Mouse (Mus musculus) erythroblast, embryonic 14.5 days (primary cell): ENCODE measurements at regions not wholly inside any gene's neighbourhood (a gene's known extent, or its start where the extent isn't known, plus 50 kb on each side); places are given as distances from the start of the nearest gene placed in this dataset.
A peak's percentile ranks its signal among the peaks of the same experiment; 100 is the strongest.

ENCODE experiments used
- H3K27me3 ChIP-seq: 2 replicates; pipeline ENCODE4 v1.6.1; 2012; ENCODE audit warnings: inconsistent platforms; ENCODE audit not compliant: control insufficient read depth
- H3K36me3 ChIP-seq: 2 replicates; pipeline ENCODE4 v1.6.1; 2012; ENCODE audit warnings: mild to moderate bottlenecking, inconsistent platforms; ENCODE audit not compliant: control insufficient read depth
- H3K4me1 ChIP-seq: 2 replicates; pipeline ENCODE4 v1.6.1; 2012; ENCODE audit warnings: inconsistent platforms; ENCODE audit not compliant: control insufficient read depth
- H3K4me3 ChIP-seq: replicated peaks from 2 replicates; pipeline ENCODE3; 2012; ENCODE audit warnings: moderate library complexity, mild to moderate bottlenecking, inconsistent platforms
- H3K9me3 ChIP-seq: 2 replicates; pipeline ENCODE4 v1.6.1; 2012; ENCODE audit warnings: low read length, inconsistent platforms, mixed read lengths; ENCODE audit not compliant: control insufficient read depth
- GATA1 ChIP-seq: IDR thresholded peaks from 2 replicates; pipeline ENCODE4 v1.6.1; 2012; ENCODE audit warnings: low read length, inconsistent platforms, mixed read lengths
- TAL1 ChIP-seq: IDR thresholded peaks from 3 replicates; pipeline ENCODE4 v1.6.1; 2012; ENCODE audit warnings: low read length, inconsistent platforms, mixed read lengths

DNA sequence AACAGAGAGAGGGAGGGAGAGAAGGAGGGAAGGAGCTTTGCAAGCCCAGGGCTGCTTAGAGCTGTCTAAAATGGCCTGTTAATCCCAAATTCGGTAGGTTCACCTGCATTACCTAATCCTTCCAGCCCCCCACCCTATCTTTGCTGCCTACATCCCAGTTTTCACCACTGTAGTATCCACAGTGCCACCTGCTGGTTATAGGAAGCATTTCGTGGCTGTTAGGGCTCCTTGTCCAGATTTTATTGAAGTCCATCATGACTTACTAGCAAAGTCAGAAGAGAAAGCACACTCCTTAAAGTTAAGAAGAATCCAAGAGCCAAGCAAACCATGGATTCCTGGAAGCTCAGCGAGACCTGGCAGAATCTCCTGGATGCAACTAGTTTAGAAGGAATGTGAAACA, 174.5 kb upstream of the Bmp4 start:
- no peaks in the 10 kb centered on the region for H3K9me3 ChIP-seq
- H3K4me1 ChIP-seq: peaks cover 16% of the 10 kb centered on the region
- no peaks in the 10 kb centered on the region for H3K36me3 ChIP-seq
- no peak overlapping the region for H3K4me3 ChIP-seq
- peaks cover 8% of the 10 kb centered on the region for H3K27me3 ChIP-seq
- no peak for TF ChIP-seq TAL1
- TF ChIP-seq GATA1: no peak

DNA sequence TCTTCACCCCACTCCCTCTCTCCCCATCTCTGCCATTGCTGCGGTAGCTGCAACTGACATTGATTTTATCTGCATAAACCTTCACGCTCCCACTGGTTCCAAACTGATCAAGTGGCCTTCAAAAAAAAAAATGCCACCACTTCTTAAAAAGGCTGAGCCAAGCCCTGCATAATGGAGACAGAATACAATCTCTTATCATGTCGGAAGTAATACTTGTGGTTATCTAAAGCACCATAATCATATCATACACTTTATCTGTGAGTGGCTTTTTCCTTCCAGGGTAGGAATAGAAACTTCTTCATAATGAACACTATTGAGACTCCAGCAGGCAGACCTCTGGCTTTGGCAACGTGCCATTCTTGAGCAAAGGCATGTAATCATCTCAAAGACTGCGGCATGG, 171.5 kb upstream of the Bmp4 start:
- no peaks in the 10 kb centered on the region for H3K36me3 ChIP-seq
- H3K4me3 ChIP-seq: no peak overlapping the region
- TF ChIP-seq GATA1: no peak
- H3K9me3 ChIP-seq: no peaks in the 10 kb centered on the region
- H3K27me3 ChIP-seq: peaks cover 2% of the 10 kb centered on the region
- H3K4me1 ChIP-seq: peaks cover 16% of the 10 kb centered on the region

DNA sequence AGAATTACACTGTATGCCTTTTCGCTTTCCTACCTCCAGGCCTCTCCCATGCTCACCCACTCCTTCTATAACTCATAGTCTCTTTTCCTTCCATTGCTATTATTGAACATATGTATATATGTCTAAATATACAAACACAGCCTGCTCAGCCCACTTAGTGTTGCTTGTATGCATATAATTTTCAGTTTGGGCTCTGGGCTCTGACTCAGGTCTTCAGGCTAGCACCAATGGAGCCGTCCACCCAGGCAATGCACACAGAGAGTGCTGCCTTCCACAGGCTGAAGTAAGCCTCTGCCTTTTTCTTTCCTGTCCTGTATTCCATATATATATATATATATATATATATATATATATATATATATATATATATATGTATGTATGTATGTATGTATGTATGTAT, 162.8 kb upstream of the Bmp4 start:
- TF ChIP-seq GATA1 (no peak), TAL1 (no peak)
- no peak overlapping the region for H3K4me3 ChIP-seq
- H3K4me1 ChIP-seq: no peaks in the 10 kb centered on the region
- no peaks in the 10 kb centered on the region for H3K36me3 ChIP-seq
- H3K27me3 ChIP-seq: peaks cover 6% of the 10 kb centered on the region
- no peaks in the 10 kb centered on the region for H3K9me3 ChIP-seq

DNA sequence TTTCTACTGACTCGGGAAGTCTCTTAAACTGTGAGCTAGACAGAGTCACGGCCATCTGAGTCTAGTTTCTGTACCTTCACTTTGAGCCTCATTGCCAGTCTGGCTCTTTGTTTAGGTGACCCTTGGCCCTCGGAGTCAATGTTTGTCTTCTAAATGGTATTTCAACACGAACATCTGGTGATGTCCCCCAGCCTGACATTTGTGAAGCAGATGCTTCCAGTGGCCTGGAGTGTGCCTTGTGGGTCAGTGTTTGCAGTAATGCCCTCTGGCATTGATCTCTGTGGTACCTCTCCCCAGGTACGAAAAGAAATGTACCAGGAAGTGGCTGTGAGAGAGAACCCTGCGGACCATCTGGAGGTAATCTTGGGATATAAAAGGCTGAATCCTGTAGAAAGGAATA, 155.7 kb upstream of the Bmp4 start:
- Histone ChIP-seq H3K36me3 (peaks cover 3% of the 10 kb centered on the region), H3K27me3 (no peaks in the 10 kb centered on the region), H3K4me3 (no peak overlapping the region), H3K4me1 (peaks cover 6% of the 10 kb centered on the region), H3K9me3 (peaks cover 8% of the 10 kb centered on the region)
- TF ChIP-seq TAL1 (no peak), GATA1 (no peak)

DNA sequence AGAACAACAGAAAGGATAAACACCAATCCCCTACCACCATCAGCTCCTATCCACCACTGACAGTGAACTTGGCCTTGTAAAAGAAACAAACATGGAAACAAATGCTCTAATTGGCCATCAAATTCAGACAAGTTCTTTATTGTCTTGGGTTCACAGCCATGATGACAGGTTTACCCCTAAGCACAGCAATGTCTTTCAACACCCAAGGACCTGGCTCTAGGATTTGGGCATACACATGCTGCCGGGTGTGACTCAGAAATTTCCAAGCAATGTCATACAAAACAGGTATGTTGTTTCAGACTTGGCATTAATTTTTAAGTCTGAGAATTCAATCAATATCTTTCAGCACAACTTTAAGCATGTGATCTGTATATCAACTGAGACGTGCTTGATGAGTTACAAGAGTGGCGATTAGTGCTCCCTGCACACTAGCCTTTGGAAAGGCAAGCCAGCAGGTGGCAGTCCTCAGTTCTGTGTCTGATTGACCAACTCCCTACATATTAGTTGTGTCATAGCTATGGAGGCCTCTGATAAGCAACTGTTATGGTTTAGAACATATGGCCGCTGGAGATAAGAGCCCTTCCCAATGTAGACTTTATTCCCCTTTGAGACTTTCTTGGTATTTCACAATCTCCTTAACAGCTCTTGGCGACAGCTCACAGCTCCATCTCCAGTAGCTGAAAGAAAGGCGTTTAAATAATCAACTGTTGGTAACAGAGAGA, 149.2 kb upstream of the Bmp4 start:
- Histone ChIP-seq H3K36me3 (peaks cover 15% of the 10 kb centered on the region), H3K9me3 (peaks cover 17% of the 10 kb centered on the region), H3K4me3 (no peak overlapping the region), H3K4me1 (peaks cover 57% of the 10 kb centered on the region), H3K27me3 (no peaks in the 10 kb centered on the region)
- peak; percentile 84 for TF ChIP-seq TAL1
- TF ChIP-seq GATA1: peak; percentile 97

DNA sequence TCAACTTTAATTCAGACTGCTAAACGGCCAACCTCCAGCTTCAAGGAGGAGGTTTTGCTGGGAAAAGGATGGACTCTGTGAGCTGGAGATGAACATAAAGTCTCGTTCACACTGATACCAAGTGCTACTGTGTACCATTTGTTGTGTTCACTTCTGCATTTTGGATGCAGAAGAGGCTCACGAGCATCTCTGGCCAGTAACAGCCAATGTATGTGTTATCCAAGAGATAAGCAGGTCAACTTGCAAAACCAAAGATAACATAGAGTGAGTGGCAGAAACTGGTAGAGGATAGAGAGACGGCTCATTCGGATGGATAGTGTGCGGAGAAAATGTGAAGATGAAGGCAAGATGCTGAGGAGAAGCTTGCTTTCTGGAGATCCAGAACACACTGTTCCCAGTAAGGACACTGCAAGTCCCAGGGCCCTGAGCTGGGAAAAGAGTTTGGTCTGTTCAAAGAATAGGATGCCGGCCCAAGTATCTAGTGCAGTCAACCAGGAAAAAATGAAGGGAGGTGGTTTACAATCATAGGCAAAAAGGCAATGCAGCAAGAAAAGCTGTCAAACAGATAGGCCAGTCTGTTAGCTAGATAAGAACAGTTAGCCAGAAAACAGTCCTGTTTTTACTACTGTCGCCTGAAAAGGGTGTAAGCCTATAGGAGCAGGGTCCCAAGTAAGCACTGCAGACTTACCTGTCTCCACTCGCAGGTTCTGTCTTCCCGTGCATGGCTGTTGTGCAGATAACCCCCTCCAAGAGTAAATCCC, 145.7 kb upstream of the Bmp4 start:
- TF ChIP-seq GATA1: no peak
- no peak for TF ChIP-seq TAL1
- Histone ChIP-seq H3K27me3 (no peaks in the 10 kb centered on the region), H3K36me3 (peaks cover 12% of the 10 kb centered on the region), H3K9me3 (peaks cover 14% of the 10 kb centered on the region), H3K4me1 (peaks cover 59% of the 10 kb centered on the region), H3K4me3 (no peak overlapping the region)

DNA sequence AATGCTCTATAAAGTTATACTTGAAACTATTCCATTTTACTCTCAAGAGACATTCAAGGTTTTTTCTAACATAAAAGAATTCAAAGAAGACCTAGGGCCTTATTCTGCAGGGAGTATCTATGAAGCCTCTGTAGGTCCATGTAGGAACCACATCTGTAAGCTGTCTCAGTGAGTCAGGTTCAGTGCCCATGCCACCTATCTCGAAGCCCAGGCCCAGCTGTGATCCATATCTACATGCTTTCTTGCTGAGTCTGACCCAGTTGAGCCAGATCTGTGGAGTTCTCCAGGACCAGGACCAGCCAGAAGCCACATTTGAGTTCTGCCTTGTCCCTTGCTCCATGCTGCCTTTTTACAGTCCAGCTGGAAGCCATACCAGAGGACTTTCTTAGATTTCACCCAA, 142.2 kb upstream of the Bmp4 start:
- TF ChIP-seq GATA1 (no peak), TAL1 (no peak)
- Histone ChIP-seq H3K36me3 (no peaks in the 10 kb centered on the region), H3K4me1 (peaks cover 39% of the 10 kb centered on the region), H3K27me3 (no peaks in the 10 kb centered on the region), H3K9me3 (no peaks in the 10 kb centered on the region), H3K4me3 (no peak overlapping the region)

DNA sequence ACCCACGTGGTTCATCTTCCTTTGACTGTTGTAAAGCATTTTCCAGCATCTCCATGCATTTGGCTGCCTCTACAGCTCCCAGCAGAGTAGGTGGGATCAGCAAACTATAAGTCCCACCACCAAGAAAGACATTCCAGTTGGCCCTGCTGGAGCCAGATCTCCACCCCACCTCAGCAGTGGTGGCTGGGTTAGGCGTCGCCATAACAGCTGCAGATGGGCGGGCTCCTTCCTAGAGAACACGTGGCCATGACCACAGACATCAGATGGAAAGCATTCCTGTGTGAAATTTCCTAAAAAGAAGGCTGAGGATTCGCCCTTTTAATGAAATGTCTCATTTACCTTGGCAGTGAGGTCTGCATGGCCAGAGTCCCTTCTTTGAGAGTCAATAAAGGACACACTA, 140.0 kb upstream of the Bmp4 start:
- no peak overlapping the region for H3K4me3 ChIP-seq
- no peak for TF ChIP-seq GATA1
- no peak for TF ChIP-seq TAL1
- H3K27me3 ChIP-seq: no peaks in the 10 kb centered on the region
- H3K4me1 ChIP-seq: peaks cover 18% of the 10 kb centered on the region
- no peaks in the 10 kb centered on the region for H3K36me3 ChIP-seq
- no peaks in the 10 kb centered on the region for H3K9me3 ChIP-seq

DNA sequence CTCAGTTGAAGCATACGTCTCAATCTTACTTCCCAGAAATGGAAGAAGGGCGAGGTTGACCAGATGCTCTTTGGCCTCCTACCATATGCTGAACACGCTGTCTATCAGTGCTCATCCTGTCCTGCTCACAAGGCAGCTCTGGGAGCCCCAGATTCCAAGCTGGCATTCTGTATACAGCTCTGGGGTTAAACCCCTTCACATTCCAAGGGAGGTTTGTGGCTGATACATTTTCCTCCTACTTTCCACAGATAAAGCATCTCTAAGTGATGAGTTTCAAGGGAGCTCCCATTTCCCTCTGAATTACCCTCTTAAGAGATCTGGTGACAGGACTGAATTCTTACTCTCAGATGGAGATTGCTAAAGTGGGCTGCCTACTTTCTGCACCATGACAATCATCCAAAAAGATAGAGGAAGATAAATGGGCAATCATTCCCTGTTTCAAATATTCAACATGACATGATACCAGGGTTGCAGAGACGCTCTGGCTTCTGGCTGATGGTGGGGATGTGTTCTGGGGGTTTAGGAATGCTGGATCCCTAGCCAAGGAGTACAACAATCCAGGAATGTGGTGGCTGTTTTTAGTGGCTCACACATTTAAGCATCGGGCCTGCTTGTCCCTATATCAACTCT, 138.7 kb upstream of the Bmp4 start:
- H3K9me3 ChIP-seq: no peaks in the 10 kb centered on the region
- no peak overlapping the region for H3K4me3 ChIP-seq
- TF ChIP-seq TAL1 (no peak), GATA1 (no peak)
- peaks cover 10% of the 10 kb centered on the region for H3K4me1 ChIP-seq
- H3K36me3 ChIP-seq: no peaks in the 10 kb centered on the region
- H3K27me3 ChIP-seq: no peaks in the 10 kb centered on the region
